Mouse (Mus musculus) ES-Bruce4 (cell line): ENCODE measurements around the gene 1810010D01Rik.

Experiments used
- CTCF ChIP-seq: IDR thresholded peaks from one replicate; pipeline ENCODE4 v1.8.1; 2011; ENCODE audit warnings: low read depth, low read length
- POLR2A ChIP-seq: IDR thresholded peaks from one replicate; pipeline ENCODE4 v1.8.1; 2011; ENCODE audit warnings: low read length; ENCODE audit not compliant: insufficient read depth

- TF ChIP-seq CTCF (no peak), POLR2A (no peak)
Measured at GRCm38 (mm10) chr7:145194455-145195161, 13.3 kb downstream of the 1810010D01Rik start.
